Mouse (Mus musculus): ENCODE results near the gene Zfp691.
A peak's percentile ranks its signal among the peaks of the same experiment; 100 is the strongest.

- TF ChIP-seq CTCF (IDR thresholded peaks at IDR 0.05 in 2 of 3, conservative IDR thresholded peaks at IDR 0.05 in 1 of 3; ENCODE audit: control insufficient read depth in 1 of 3, insufficient read depth in 1 of 3, low read depth in 2 of 3, low read length in 3 of 3, poor library complexity in 1 of 3, severe bottlenecking in 1 of 3) = no peak
- no peak for TF ChIP-seq MAFK (IDR thresholded peaks at IDR 0.05; ENCODE audit: borderline replicate concordance, low read depth, low read length)
- TF ChIP-seq NELFE (IDR thresholded peaks at IDR 0.05; ENCODE audit: low read depth, low read length) = no peak
- no peak for TF ChIP-seq GABPA (IDR thresholded peaks at IDR 0.05; ENCODE audit: low read depth, low read length)
- no peak for TF ChIP-seq RCOR1 (IDR thresholded peaks at IDR 0.05; ENCODE audit: low read depth, low read length)
- TF ChIP-seq POLR2A (IDR thresholded peaks at IDR 0.05; ENCODE audit: control insufficient read depth in 1 of 2, insufficient read depth in 1 of 2, low read depth in 1 of 2, low read length in 2 of 2, poor library complexity in 1 of 2) = no peak
- no peak for TF ChIP-seq MYC (IDR thresholded peaks at IDR 0.05; ENCODE audit: low read depth, low read length)
- TF ChIP-seq NRF1 (IDR thresholded peaks at IDR 0.05; ENCODE audit: insufficient read depth, low read depth, low read length, poor library complexity, severe bottlenecking) = no peak
- peak; percentile 62 for TF ChIP-seq TCF12 (IDR thresholded peaks at IDR 0.05; ENCODE audit: low read depth, low read length)
- no peak for TF ChIP-seq ZMIZ1 (IDR thresholded peaks at IDR 0.05; ENCODE audit: low read depth, low read length)
- TF ChIP-seq EP300 (IDR thresholded peaks at IDR 0.05; ENCODE audit: low read depth in 1 of 2, low read length in 2 of 2) = peak; percentile 53 to 67; a peak in 3 of 4 replicates
- no peak for TF ChIP-seq CHD1 (IDR thresholded peaks at IDR 0.05; ENCODE audit: low read depth, low read length)
- no peak for TF ChIP-seq USF2 (IDR thresholded peaks at IDR 0.05; ENCODE audit: borderline replicate concordance in 1 of 2, insufficient read depth in 1 of 2, low read depth in 1 of 2, low read length in 2 of 2)
Observed at GRCm38 (mm10) chr4:119165916-119166315, 8.1 kb downstream of the Zfp691 start.
